Mouse (Mus musculus): Measurements from ENCODE around the gene Junb. TPM values are rescaled to one million over a fixed set of nuclear protein-coding genes. Genes with fewer than 3 reads are reported as not detected.

Junb gene
- total RNA-seq, 2 experiments from 2014 or later, result 51.5 to 65.4 TPM

Small RNA genes lying within 50 kb of the gene (microRNA-seq; reads per million reads assigned to microRNA genes)
- gene Gm24197, result 3.7 to 6.1 reads per million in 2 experiments

Other genes with a start within 250 kb of the Junb start
- 100 to 1,000 TPM; 402 to 429 TPM for gene Nfix, start 178.4 kb downstream of the Junb start, total RNA-seq (2021)
- 1 to 10 TPM; 8.0 to 9.6 TPM for gene Dand5, start 155.9 kb downstream of the Junb start, total RNA-seq (2021)
- 10 to 100 TPM; 23.4 to 23.6 TPM for gene Gadd45gip1, start 147.2 kb downstream of the Junb start, total RNA-seq (2021)
- gene Rad23a, start 138.1 kb downstream of the Junb start, total RNA-seq (2021), result 10 to 100 TPM; 59.5 to 72.0 TPM
- 100 to 1,000 TPM; 495 to 553 TPM for gene Calr, start 131.8 kb downstream of the Junb start, total RNA-seq (2021)
- 10 to 100 TPM; 50.1 to 51.6 TPM for gene Farsa, start 121.7 kb downstream of the Junb start, total RNA-seq (2021)
- 10 to 100 TPM; 11.5 to 13.4 TPM for gene Syce2, start 106.6 kb downstream of the Junb start, total RNA-seq (2021)
- 10 to 100 TPM; 36.5 to 38.9 TPM for gene Gcdh, start 84.8 kb downstream of the Junb start, total RNA-seq (2021)
- not detected for gene Klf1, start 76.8 kb downstream of the Junb start, total RNA-seq (2021)
- gene Dnase2a, start 70.2 kb downstream of the Junb start, total RNA-seq (2021), result 1 to 10 TPM; 2.9 TPM
- gene Mast1, start 41.4 kb downstream of the Junb start, total RNA-seq (2021), result 100 to 1,000 TPM; 139 to 146 TPM
- 1 to 10 TPM; 1.6 to 2.1 TPM for gene Rtbdn, start 31.7 kb downstream of the Junb start, total RNA-seq (2021)
- gene Gm49661, start 9.3 kb downstream of the Junb start, total RNA-seq (2021), result not detected
- 100 to 1,000 TPM; 402 to 429 TPM for gene Prdx2, start 9.1 kb downstream of the Junb start, total RNA-seq (2021)
- gene Rnaseh2a, start 9.0 kb downstream of the Junb start, total RNA-seq (2021), result 10 to 100 TPM; 38.1 to 52.0 TPM
- 1 to 10 TPM; 7.5 to 8.1 TPM for gene Hook2, start 11.9 kb upstream of the Junb start, total RNA-seq (2021)
- gene Best2, start 35.8 kb upstream of the Junb start, total RNA-seq (2021), result not detected
- 100 to 1,000 TPM; 116 to 117 TPM for gene Asna1, start 46.6 kb upstream of the Junb start, total RNA-seq (2021)
- 100 to 1,000 TPM; 128 to 146 TPM for gene Trir, start 48.1 kb upstream of the Junb start, total RNA-seq (2021)
- 100 to 1,000 TPM; 165 to 171 TPM for gene Tnpo2, start 58.2 kb upstream of the Junb start, total RNA-seq (2021)
- gene Fbxw9, start 81.3 kb upstream of the Junb start, total RNA-seq (2021), result 10 to 100 TPM; 38.3 to 39.9 TPM
- gene Gm5741, start 89.3 kb upstream of the Junb start, total RNA-seq (2021), result not detected
- 10 to 100 TPM; 57.9 to 67.6 TPM for gene Dhps, start 93.0 kb upstream of the Junb start, total RNA-seq (2021)
- 10 to 100 TPM; 52.7 to 53.5 TPM for gene Wdr83os, start 102.0 kb upstream of the Junb start, total RNA-seq (2021)
- 10 to 100 TPM; 27.5 to 36.1 TPM for gene Wdr83, start 102.6 kb upstream of the Junb start, total RNA-seq (2021)
- gene Man2b1, start 104.6 kb upstream of the Junb start, total RNA-seq (2021), result 10 to 100 TPM; 42.6 to 42.9 TPM
- gene Zfp791, start 144.4 kb upstream of the Junb start, total RNA-seq (2021), result 1 to 10 TPM; 5.8 to 6.0 TPM
- not detected for gene Cks1brt, start 173.2 kb upstream of the Junb start, total RNA-seq (2021)
- gene Olfr371, start 247.3 kb upstream of the Junb start, total RNA-seq (2021), result not detected

All from left cerebral cortex, postnatal 14 days (tissue).